Mouse (Mus musculus) CH12.LX (cell line): Measurements from ENCODE around the gene Svs1.

Experiments
- BHLHE40 ChIP-seq: IDR thresholded peaks from 2 replicates; pipeline ENCODE4 v1.6.1; 2011; ENCODE audit warnings: mild to moderate bottlenecking, low read depth, low read length, improper control_type of control experiment
- CHD2 ChIP-seq: IDR thresholded peaks from 2 replicates; pipeline ENCODE4 v1.6.1; 2011; ENCODE audit warnings: low read length, improper control_type of control experiment
- CTCF ChIP-seq, 2 experiments: IDR thresholded peaks in 1 of 2; conservative IDR thresholded peaks in 1 of 2; 2 replicates each; pipeline ENCODE4 v1.5.1; 2011 to 2012; ENCODE audit warnings: low read depth in 2 of 2, low read length in 2 of 2, improper control_type of control experiment in 1 of 2, inconsistent platforms in 1 of 2, mild to moderate bottlenecking in 1 of 2, moderate library complexity in 1 of 2
- EP300 ChIP-seq: IDR thresholded peaks from 2 replicates; pipeline ENCODE4 v1.6.1; 2011; ENCODE audit warnings: low read length, improper control_type of control experiment
- ETS1 ChIP-seq: conservative IDR thresholded peaks from 2 replicates; pipeline ENCODE4 v1.6.1; 2012; ENCODE audit warnings: low read depth, mild to moderate bottlenecking, inconsistent platforms, low read length, improper control_type of control experiment, moderate library complexity
- MXI1 ChIP-seq: IDR thresholded peaks from 2 replicates; pipeline ENCODE4 v1.6.1; 2011; ENCODE audit warnings: mild to moderate bottlenecking, low read depth, low read length, improper control_type of control experiment
- PAX5 ChIP-seq: IDR thresholded peaks from 2 replicates; pipeline ENCODE4 v1.6.1; 2012; ENCODE audit warnings: low read length, inconsistent platforms, mixed read lengths
- POLR2A ChIP-seq: IDR thresholded peaks from 2 replicates; pipeline ENCODE4 v1.6.1; 2011; ENCODE audit warnings: low read depth, mild to moderate bottlenecking, improper control_type of control experiment, low read length
- POLR2AphosphoS2 ChIP-seq: IDR thresholded peaks from 2 replicates; pipeline ENCODE4 v1.6.1; 2011; ENCODE audit warnings: low read depth, low read length, improper control_type of control experiment
- USF1 ChIP-seq: IDR thresholded peaks from 2 replicates; pipeline ENCODE4 v1.6.1; 2014; ENCODE audit warnings: low read depth, mild to moderate bottlenecking, inconsistent platforms, low read length, improper control_type of control experiment
- ZC3H11A ChIP-seq: IDR thresholded peaks from 2 replicates; pipeline ENCODE4 v1.6.1; 2012; ENCODE audit warnings: low read depth, mild to moderate bottlenecking, inconsistent platforms, low read length, improper control_type of control experiment
- ZKSCAN1 ChIP-seq: IDR thresholded peaks from 2 replicates; pipeline ENCODE4 v1.6.1; 2012; ENCODE audit warnings: low read depth, inconsistent platforms, low read length, improper control_type of control experiment, borderline replicate concordance
- ZMIZ1 ChIP-seq: IDR thresholded peaks from 2 replicates; pipeline ENCODE4 v1.6.1; 2012; ENCODE audit warnings: low read depth, mild to moderate bottlenecking, inconsistent platforms, low read length, improper control_type of control experiment

DNA sequence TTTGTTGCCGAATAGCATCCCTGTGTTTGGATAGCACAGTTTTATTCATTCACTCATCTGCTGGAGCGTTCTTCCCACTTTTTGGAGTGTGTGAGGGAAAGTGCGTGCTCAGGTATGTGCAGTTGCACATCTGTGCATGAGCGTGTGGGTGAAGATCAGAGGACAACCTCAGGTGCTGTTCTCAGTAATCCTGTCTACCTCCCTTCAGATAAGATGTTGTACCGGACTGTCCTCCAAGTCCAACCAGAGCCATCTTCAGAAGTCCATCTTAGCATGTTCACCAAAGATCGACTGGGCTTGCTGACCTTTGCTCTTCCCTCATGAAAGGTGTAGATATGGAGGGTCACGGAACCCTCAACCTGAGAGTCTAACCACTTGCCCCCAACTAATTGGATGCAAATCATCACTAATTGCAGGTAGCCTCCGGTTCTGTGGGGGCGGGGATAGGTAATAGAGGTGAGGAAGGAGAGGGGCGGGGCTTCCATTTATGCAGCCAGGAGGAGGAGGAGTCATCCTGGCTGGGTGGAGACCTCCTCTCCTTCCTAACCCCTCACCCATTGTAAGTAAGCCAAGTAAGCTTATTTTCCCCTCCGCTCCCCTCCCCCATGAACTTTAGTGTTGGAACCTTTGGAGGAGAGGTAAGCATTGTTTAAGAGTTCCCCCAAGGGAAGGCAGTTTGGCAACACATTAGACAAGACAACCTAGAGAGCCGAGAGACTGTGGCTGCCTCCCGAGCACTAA, 21.9 kb downstream of the Svs1 start:
- TF ChIP-seq CTCF (conservative IDR thresholded peaks at IDR 0.05 in 1 of 2, IDR thresholded peaks at IDR 0.05 in 1 of 2; ENCODE audit: low read depth in 2 of 2, low read length in 2 of 2) = no peak
- TF ChIP-seq POLR2AphosphoS2 = no peak
- TF ChIP-seq ETS1 = no peak
- TF ChIP-seq POLR2A = no peak
- no peak for TF ChIP-seq ZC3H11A
- TF ChIP-seq ZMIZ1 = no peak
- no peak for TF ChIP-seq EP300
- TF ChIP-seq PAX5 = no peak
- no peak for TF ChIP-seq MXI1
- no peak for TF ChIP-seq CHD2
- TF ChIP-seq USF1 = no peak
- no peak for TF ChIP-seq BHLHE40
- TF ChIP-seq ZKSCAN1 = no peak
